Mouse (Mus musculus): ENCODE results near the gene Lrmda.

DNA sequence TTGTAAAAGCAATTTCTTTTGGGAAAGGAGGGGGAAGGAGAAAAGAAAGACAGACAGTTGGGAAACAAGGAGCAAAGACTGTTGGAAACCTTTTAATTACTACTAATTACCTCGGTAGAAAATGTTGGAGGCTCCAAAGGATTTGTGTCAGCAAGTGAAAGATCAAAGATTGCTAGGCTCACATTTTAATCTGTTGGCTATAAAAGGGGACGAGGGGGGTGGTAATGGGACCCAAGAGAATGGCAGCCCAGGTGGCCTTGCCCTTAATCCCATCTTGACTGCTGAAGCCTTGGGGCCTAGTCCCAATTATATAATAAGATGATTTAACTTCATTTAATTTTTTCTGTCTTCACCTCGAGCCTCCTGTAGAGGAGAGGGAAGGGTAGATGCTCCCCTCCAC is 533.3 kb downstream of the Lrmda start:
- TF ChIP-seq RAD21 (IDR thresholded peaks at IDR 0.05; ENCODE audit: low read depth, low read length) (no peak), MAFK (IDR thresholded peaks at IDR 0.05; ENCODE audit: borderline replicate concordance, low read depth, low read length) (no peak), MAX (IDR thresholded peaks at IDR 0.05; ENCODE audit: low read length) (no peak), ZNF384 (IDR thresholded peaks at IDR 0.05; ENCODE audit: low read depth, low read length) (no peak), KAT2A (conservative IDR thresholded peaks at IDR 0.05; ENCODE audit: low read depth, low read length) (no peak), USF1 (IDR thresholded peaks at IDR 0.05; ENCODE audit: low read depth, low read length) (no peak), POLR2A (IDR thresholded peaks at IDR 0.05; ENCODE audit: control insufficient read depth in 1 of 2, insufficient read depth in 1 of 2, low read depth in 1 of 2, low read length in 2 of 2, poor library complexity in 1 of 2) (no peak), EP300 (IDR thresholded peaks at IDR 0.05; ENCODE audit: low read depth in 1 of 2, low read length in 2 of 2) (no peak), NELFE (IDR thresholded peaks at IDR 0.05; ENCODE audit: low read depth, low read length) (no peak), ZMIZ1 (IDR thresholded peaks at IDR 0.05; ENCODE audit: low read depth, low read length) (no peak)
